Mouse (Mus musculus) forebrain, embryonic 10.5 days (tissue): Measurements from ENCODE around the gene St6gal1. TPM values are rescaled to one million over a fixed set of nuclear protein-coding genes. Genes with fewer than 3 reads are reported as not detected.

ENCODE experiments used
- DNase-seq: peaks from one replicate; pipeline ENCODE4 v3.0.0-alpha.2; 2017; ENCODE audit warnings: low spot score; ENCODE audit errors: extremely low spot score
- H3K27ac ChIP-seq: fragments of 300-500 bp; sonication (generic); 2 replicates; pipeline ENCODE4 v1.5.1; 2016; ENCODE audit warnings: mild to moderate bottlenecking
- H3K27me3 ChIP-seq: fragments of 300-500 bp; sonication (generic); 2 replicates; pipeline ENCODE4 v1.6.1; 2016; ENCODE audit warnings: mild to moderate bottlenecking; ENCODE audit not compliant: poor library complexity, severe bottlenecking
- H3K36me3 ChIP-seq: fragments of 300-500 bp; sonication (generic); replicated peaks from 2 replicates; pipeline ENCODE4 v1.6.1; 2016; ENCODE audit warnings: mild to moderate bottlenecking, moderate library complexity
- H3K4me1 ChIP-seq: fragments of 300-500 bp; sonication (generic); 2 replicates; pipeline ENCODE4 v1.6.1; 2016
- H3K4me3 ChIP-seq: fragments of 300-500 bp; sonication (generic); 2 replicates; pipeline ENCODE4 v1.5.1; 2016; ENCODE audit warnings: mild to moderate bottlenecking, moderate library complexity
- H3K9me3 ChIP-seq: fragments of 300-500 bp; sonication (generic); 2 replicates; pipeline ENCODE4 v1.6.1; 2016; ENCODE audit warnings: mild to moderate bottlenecking, moderate library complexity
- WGBS: fragments of 180-500 bp; shearing (Covaris S2); methylation state at CpG from one replicate; pipeline ENCODE4 v1.1.7; 2016; 5-methylcytosine and 5-hydroxymethylcytosine counted together
- polyA plus RNA-seq: library from polyadenylated mRNA; unstranded; fragments of >200 nt; fragmentation: Nextera tagmentation; extraction: Ambion mirVana; gene quantifications from 2 replicates; pipeline ENCODE4 v1.2.1, GENCODE M21; 2016

St6gal1 gene
- polyA plus RNA-seq, 1 experiment from 2014 or later = 19.7 TPM

GRCm38 (mm10) chr16:23240950-23241259 is 16.4 kb downstream of the St6gal1 start:
- 79% methylated on average over 5 of the region's 5 CpGs for WGBS
- DNase-seq = no peak
- Histone ChIP-seq H3K27ac (no peak overlapping the region), H3K36me3 (peaks cover 6% of the 10 kb centered on the region; the same call in 1 of the 2 replicates), H3K27me3 (no peaks in the 10 kb centered on the region), H3K9me3 (no peaks in the 10 kb centered on the region), H3K4me1 (peaks cover 49% of the 10 kb centered on the region), H3K4me3 (no peak overlapping the region)

GRCm38 (mm10) chr16:23243726-23244425 is 19.3 kb downstream of the St6gal1 start:
- H3K4me1 ChIP-seq = peaks cover 33% of the 10 kb centered on the region
- H3K27ac ChIP-seq = no peak overlapping the region
- WGBS = 78% methylated on average over 5 of the region's 5 CpGs
- H3K9me3 ChIP-seq = no peaks in the 10 kb centered on the region
- no peak for DNase-seq
- peaks cover 16% of the 10 kb centered on the region; the same call in 1 of the 2 replicates for H3K27me3 ChIP-seq
- H3K36me3 ChIP-seq = peaks cover 10% of the 10 kb centered on the region; the same call in 1 of the 2 replicates
- no peak overlapping the region for H3K4me3 ChIP-seq

- H3K36me3 ChIP-seq = peaks cover 10% of the 10 kb centered on the region; the same call in 1 of the 2 replicates
- H3K4me1 ChIP-seq = peaks cover 38% of the 10 kb centered on the region
- DNase-seq = no peak
- peaks cover 16% of the 10 kb centered on the region; the same call in 1 of the 2 replicates for H3K27me3 ChIP-seq
- H3K27ac ChIP-seq = no peak overlapping the region
- H3K4me3 ChIP-seq = no peak overlapping the region
- WGBS = 90% methylated on average over 7 of the region's 7 CpGs
- no peaks in the 10 kb centered on the region for H3K9me3 ChIP-seq
Observed at GRCm38 (mm10) chr16:23244486-23244885, 19.9 kb downstream of the St6gal1 start.

GRCm38 (mm10) chr16:23249285-23249684 is 24.7 kb downstream of the St6gal1 start:
- WGBS = 69% methylated on average over 4 of the region's 4 CpGs
- Histone ChIP-seq H3K27me3 (peaks cover 35% of the 10 kb centered on the region), H3K4me1 (peaks cover 54% of the 10 kb centered on the region), H3K27ac (no peak overlapping the region), H3K4me3 (no peak overlapping the region), H3K36me3 (peaks cover 4% of the 10 kb centered on the region; the same call in 1 of the 2 replicates), H3K9me3 (no peaks in the 10 kb centered on the region)
- no peak for DNase-seq

- Histone ChIP-seq H3K27ac (no peak overlapping the region), H3K36me3 (peaks cover 4% of the 10 kb centered on the region; the same call in 1 of the 2 replicates), H3K4me1 (peaks cover 53% of the 10 kb centered on the region), H3K4me3 (no peak overlapping the region), H3K9me3 (no peaks in the 10 kb centered on the region), H3K27me3 (peaks cover 35% of the 10 kb centered on the region)
- 82% methylated on average over 6 of the region's 6 CpGs for WGBS
- DNase-seq = no peak
Observed at GRCm38 (mm10) chr16:23249762-23250161, 25.2 kb downstream of the St6gal1 start.

GRCm38 (mm10) chr16:23250556-23251444 is 26.3 kb downstream of the St6gal1 start:
- DNase-seq = no peak
- Histone ChIP-seq H3K4me1 (peaks cover 57% of the 10 kb centered on the region), H3K9me3 (no peaks in the 10 kb centered on the region), H3K4me3 (no peak overlapping the region), H3K27ac (peak overlapping the region; percentile 67), H3K36me3 (peaks cover 4% of the 10 kb centered on the region; the same call in 1 of the 2 replicates), H3K27me3 (peaks cover 45% of the 10 kb centered on the region)
- WGBS = 53% methylated on average over 15 of the region's 15 CpGs

DNA sequence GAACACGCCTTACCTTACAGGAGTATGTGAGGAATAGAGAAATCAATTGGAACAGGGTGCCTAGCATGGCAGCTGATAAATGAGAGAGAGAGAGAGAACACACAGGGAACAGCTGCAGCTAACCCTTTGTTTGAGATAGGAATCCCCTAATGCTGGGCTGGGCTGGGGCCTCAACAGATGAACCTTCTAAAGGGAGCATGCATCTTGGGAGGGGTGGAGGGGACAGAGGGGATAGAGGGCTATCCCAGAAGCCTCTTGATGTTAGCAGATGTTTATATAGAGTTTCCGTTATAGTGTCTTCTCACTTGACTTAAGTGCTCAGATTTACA is 26.9 kb downstream of the St6gal1 start:
- H3K36me3 ChIP-seq = peaks cover 4% of the 10 kb centered on the region; the same call in 1 of the 2 replicates
- H3K4me3 ChIP-seq = no peak overlapping the region
- peaks cover 59% of the 10 kb centered on the region for H3K4me1 ChIP-seq
- H3K27ac ChIP-seq = peak overlapping the region; percentile 67
- H3K9me3 ChIP-seq = no peaks in the 10 kb centered on the region
- 78% methylated on average over 2 of the region's 2 CpGs for WGBS
- DNase-seq = no peak
- peaks cover 51% of the 10 kb centered on the region for H3K27me3 ChIP-seq

DNA sequence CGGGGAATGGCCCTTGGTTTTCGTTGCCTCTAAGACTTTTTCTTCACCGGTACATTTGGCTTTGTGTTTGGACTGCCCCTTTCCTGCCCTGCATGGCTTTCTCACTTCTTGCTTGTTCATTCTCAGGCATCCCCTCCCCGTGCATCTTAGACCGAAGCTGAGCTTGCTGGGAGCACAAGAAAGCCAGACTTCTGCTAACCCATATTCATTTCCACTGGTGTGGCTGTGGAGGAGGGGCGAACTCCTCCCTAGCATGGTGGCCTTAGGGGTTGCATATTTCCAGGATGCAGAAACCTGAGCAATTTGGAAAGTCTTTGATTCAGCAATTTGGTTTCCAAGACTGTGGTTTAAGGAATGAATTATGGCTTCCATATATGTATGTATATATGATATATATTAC is 29.1 kb downstream of the St6gal1 start:
- Histone ChIP-seq H3K36me3 (no peaks in the 10 kb centered on the region), H3K9me3 (no peaks in the 10 kb centered on the region), H3K27ac (peak overlapping the region; percentile 69; the same call in 1 of the 2 replicates), H3K4me1 (peaks cover 81% of the 10 kb centered on the region), H3K27me3 (peaks cover 50% of the 10 kb centered on the region), H3K4me3 (no peak overlapping the region)
- 57% methylated on average over 6 of the region's 6 CpGs for WGBS
- DNase-seq = no peak

- H3K4me1 ChIP-seq = peaks cover 84% of the 10 kb centered on the region
- DNase-seq = no peak
- WGBS = 94% methylated on average over 1 of the region's 1 CpGs
- no peak overlapping the region for H3K27ac ChIP-seq
- H3K9me3 ChIP-seq = no peaks in the 10 kb centered on the region
- no peaks in the 10 kb centered on the region for H3K36me3 ChIP-seq
- peaks cover 50% of the 10 kb centered on the region for H3K27me3 ChIP-seq
- no peak overlapping the region for H3K4me3 ChIP-seq
Observed at GRCm38 (mm10) chr16:23254062-23254461, 29.5 kb downstream of the St6gal1 start.

- 67% methylated on average over 7 of the region's 7 CpGs for WGBS
- Histone ChIP-seq H3K9me3 (no peaks in the 10 kb centered on the region), H3K36me3 (peaks cover 4% of the 10 kb centered on the region; the same call in 1 of the 2 replicates), H3K4me3 (no peak overlapping the region), H3K4me1 (peaks cover 78% of the 10 kb centered on the region), H3K27ac (peak overlapping the region; percentile 66), H3K27me3 (peaks cover 66% of the 10 kb centered on the region)
- no peak for DNase-seq
Observed at GRCm38 (mm10) chr16:23256638-23257037, 32.1 kb downstream of the St6gal1 start.

- Histone ChIP-seq H3K9me3 (no peaks in the 10 kb centered on the region), H3K4me3 (peak overlapping the region; percentile 19), H3K27ac (peak overlapping the region; percentile 74), H3K4me1 (peaks cover 78% of the 10 kb centered on the region), H3K27me3 (peaks cover 70% of the 10 kb centered on the region), H3K36me3 (peaks cover 4% of the 10 kb centered on the region; the same call in 1 of the 2 replicates)
- 6% methylated on average over 7 of the region's 7 CpGs for WGBS
- DNase-seq = no peak
Observed at GRCm38 (mm10) chr16:23258429-23258822, 33.9 kb downstream of the St6gal1 start.

DNA sequence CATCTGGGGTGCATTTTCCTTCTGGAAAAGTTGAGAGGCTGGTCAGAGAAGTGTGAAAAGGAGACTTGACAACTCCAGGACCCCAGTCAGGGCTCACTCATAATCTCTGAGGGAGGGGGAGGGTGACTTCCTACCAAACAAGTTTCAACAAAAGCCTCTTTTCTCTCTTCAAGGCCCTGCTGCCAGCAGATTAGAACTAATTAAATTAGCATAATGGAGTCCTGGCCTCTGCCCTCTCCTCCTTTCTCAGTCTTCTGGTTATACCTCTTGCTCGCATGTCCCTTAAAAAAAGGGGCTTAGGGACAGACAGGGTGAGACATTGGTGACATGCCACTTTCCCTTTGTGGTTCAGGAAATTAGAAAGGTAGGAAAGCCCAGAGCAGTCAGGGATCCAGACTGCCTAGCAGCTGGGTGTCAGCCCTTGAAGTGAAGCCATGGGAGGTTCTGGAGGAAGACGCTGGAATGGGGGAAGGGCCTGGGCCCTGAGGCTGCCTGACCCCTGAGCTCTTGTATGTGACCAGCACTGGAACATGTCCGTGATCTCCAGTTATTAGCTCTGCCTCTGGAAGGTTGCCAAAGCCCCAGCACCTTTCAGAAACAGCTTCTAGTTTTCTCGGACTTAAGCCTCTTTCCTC is 34.4 kb downstream of the St6gal1 start:
- peak; percentile 66 for DNase-seq
- 3% methylated on average over 4 of the region's 4 CpGs for WGBS
- no peaks in the 10 kb centered on the region for H3K9me3 ChIP-seq

More for the DNA sequence above, 34.4 kb downstream of the St6gal1 start:
- Histone ChIP-seq H3K36me3 (peaks cover 5% of the 10 kb centered on the region), H3K27ac (peak overlapping the region; percentile 74), H3K4me1 (peaks cover 74% of the 10 kb centered on the region), H3K4me3 (peak overlapping the region; percentile 19), H3K27me3 (peaks cover 75% of the 10 kb centered on the region)
